Mouse (Mus musculus) cerebellum, adult 2 months (tissue): ENCODE measurements around the gene Iqce.

Experiments used
- CTCF ChIP-seq: fragments of 200-500 bp; IDR thresholded peaks from 2 replicates; pipeline ENCODE4 v1.5.1; 2011; ENCODE audit warnings: low read depth, mild to moderate bottlenecking, control low read depth, low read length, moderate library complexity, borderline replicate concordance; ENCODE audit not compliant: insufficient read depth
- POLR2A ChIP-seq: fragments of 200-500 bp; IDR thresholded peaks from 2 replicates; pipeline ENCODE4 v1.6.1; 2011; ENCODE audit warnings: low read length, control low read depth, borderline replicate concordance; ENCODE audit not compliant: insufficient read depth

DNA sequence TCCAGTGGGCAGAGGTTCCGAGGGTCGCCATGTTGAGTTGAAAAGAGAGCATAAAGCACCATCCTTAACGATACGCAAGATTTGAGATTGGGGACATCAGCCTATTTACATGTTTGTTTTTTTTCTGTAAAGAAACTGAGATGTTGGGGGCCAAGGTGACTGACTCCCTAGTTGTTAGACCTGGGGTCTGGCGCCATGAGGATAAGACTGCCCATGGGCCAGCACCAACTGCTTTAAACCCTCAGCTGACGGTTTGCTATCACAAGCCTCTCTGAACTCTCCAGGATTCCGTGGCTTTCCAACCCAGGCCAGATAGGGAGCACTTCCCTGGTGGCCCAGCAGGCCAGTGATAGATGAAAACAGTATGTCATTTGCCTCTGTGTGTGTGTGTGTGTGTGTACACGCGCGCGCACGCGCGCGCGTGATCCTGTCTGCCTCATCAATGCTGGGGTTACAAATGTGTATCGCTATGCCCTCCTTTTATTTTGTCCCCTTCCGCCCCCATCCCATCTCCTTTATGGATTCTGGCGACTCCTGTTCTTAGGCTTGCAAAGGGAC is 519 bp upstream of the Iqce start:
- TF ChIP-seq CTCF (no peak), POLR2A (no peak)
